Mouse (Mus musculus): ENCODE measurements at regions not wholly inside any gene's neighbourhood (a gene's known extent, or its start where the extent isn't known, plus 50 kb on each side); places are given as distances from the start of the nearest gene placed in this dataset.

- DNase-seq (ENCODE audit: low spot score in 2 of 2): no peak
Measured at GRCm38 (mm10) chr1:107908236-107909063, 318.6 kb downstream of the Serpinb8 start.

DNA sequence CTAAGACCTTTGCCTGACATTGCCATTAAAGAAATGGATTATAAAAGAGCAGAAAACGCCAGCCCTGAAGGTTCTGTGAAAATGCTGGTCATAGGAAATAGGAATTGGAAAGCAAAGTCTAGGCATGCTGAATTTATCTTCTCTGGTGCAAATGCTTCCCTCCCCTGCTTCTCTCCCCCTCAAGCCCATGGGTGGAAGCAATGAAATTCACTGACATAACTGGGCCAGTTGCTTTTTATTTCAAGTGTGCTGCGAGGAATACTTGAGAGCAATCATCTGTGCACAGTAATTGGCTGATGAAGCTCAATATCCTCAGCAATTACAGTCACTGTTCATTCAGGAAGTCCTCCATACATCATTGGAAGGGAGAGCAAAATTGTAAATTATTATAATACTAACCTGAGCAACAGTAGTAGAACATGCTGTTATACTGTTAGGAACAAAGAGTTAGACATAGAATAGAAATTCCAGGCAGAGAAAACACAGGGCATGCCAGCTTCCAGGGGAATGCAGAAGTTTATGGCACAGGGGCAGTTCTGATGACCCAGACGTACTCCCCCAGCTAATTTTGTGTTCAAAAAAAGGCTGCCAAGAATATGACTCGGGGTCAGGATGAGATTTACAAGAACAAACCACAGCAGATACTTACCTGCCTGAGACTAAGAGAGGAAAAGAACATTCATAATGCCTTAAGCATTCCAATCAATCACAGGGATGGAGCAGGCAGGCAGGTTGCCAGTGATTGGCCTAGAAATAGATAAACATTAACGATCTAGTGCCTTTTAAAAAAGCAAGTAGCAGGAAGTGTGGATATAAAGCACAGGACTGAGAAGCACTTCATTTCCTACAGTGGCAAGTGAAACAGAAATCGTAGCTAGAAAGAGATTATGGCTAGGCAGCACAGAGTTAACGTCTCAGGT is 325.1 kb downstream of the Serpinb8 start:
- DNase-seq (ENCODE audit: low spot score in 2 of 2): no peak

- no peak for DNase-seq (ENCODE audit: low spot score in 2 of 2)
Measured at GRCm38 (mm10) chr1:107917037-107917436, 327.2 kb downstream of the Serpinb8 start.

DNA sequence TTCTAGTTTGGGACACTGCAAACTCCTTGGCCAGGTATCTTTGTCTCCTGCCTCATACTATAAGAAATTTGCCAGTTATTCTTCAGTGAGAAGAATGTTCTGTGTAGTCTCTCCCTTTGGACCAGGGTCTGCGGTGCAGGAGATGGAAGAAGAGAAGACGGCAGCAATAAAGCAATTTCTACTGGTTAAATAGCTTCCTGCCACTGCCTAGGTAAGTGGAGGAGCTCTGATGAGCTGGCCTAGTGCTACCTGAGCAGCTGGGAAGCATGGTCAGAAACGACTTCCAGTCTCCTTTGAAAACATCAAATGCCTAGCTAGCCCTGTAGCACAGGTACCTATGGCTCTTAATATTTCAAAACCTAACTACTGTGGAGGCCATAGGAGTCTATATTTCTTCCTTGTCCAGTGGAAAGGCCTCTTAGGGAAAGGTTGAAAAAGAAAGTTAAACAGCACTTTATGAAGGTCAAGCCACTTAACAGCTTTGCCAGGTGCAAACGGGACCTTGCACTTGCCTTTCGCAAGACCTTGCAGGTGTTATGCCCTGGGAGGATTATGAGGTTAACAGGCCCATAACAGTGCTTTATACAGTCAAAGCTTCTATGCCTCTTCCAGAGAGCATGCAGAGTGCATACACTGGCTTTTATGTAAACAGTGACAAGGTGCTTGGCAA is 351.9 kb downstream of the Serpinb8 start:
- DNase-seq (ENCODE audit: low spot score in 2 of 2): no peak

DNA sequence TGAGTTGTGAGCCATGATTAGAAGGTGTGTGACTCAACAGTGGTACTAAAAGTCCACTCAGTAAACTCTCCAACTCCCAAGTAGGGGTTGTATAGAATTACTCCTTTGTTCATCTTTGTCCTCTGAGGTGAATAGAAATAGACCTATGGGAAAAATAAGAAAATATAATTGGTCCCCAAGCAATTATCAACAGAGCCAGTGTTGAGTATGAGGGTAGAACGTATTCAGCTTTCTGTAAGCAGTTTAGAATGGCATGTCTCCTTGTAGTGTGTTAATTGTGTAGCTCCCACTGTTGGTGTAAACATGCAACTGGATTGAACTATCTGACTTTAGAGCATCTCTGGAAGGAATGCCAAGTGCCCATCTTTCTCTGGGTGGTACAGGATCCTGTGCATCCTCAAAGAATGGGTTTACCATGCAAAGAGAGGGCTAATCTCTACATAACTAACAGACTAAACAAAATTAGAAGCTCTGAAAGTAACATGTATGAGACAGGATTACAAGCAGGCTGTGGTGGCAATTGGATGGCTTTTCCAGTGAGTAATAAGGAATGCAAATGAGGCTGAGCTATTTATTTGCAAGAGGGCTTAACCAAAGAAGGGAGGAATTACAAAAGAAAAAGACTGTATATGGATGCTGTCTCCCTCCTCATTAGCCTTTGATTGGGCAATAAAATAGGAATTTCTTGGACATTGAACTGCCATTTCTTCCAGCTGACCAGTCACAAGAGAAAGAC is 356.6 kb downstream of the Serpinb8 start:
- DNase-seq (ENCODE audit: low spot score in 2 of 2): no peak

DNA sequence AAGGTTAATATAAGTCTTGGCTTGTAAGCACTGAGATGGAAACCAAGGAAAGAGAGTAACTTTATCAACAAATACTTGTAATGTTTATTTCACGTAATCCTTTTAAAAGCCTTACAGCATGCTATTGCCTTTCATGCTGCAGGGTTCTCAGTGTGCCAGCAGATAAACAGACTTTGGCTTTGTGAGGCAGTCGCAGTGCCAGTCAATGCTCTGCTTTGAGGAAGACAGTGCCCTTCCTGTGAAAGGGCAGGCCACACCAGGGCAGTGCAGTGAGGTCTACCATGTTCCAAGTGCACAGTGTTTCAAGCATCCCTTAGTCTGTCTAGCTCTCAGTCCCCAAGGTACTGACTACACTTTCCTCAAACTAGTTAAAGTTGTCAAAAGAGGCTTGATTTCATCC is 360.6 kb downstream of the Serpinb8 start:
- DNase-seq (ENCODE audit: low spot score in 2 of 2): no peak

- no peak for DNase-seq (ENCODE audit: low spot score in 2 of 2)
Measured at GRCm38 (mm10) chr1:107961009-107961408, 371.2 kb downstream of the Serpinb8 start.

- DNase-seq (ENCODE audit: low spot score in 2 of 2): no peak
Measured at GRCm38 (mm10) chr1:107975626-107976335, 386.0 kb downstream of the Serpinb8 start.

DNA sequence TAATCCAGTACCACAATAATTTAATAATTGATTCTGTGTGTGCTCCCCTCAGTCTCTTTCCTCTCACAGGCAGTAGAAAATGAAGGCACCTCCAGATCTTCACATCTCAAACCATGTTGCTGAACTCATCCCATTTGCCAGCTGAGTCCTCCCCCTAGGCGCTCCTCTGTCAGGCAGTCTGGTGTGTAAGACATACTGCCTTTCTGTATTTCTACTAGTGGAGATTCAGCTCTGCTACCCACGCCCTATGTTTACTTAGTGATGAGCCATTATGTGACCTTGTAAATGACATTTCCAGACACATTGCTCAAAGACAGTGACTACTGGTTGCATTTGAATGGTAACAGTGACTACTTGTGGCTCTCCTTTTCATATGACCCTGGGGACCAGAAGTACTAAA is 387.9 kb downstream of the Serpinb8 start:
- no peak for DNase-seq (ENCODE audit: low spot score in 2 of 2)

GRCm38 (mm10) chr1:107978411-107978810 is 388.6 kb downstream of the Serpinb8 start:
- DNase-seq (ENCODE audit: low spot score in 2 of 2): no peak

- DNase-seq (ENCODE audit: low spot score in 2 of 2): no peak
Measured at GRCm38 (mm10) chr1:107985646-107986045, 395.8 kb downstream of the Serpinb8 start.

GRCm38 (mm10) chr1:107988076-107988475 is 398.3 kb downstream of the Serpinb8 start:
- no peak for DNase-seq (ENCODE audit: low spot score in 2 of 2)

GRCm38 (mm10) chr1:107993013-107993412 is 403.2 kb downstream of the Serpinb8 start:
- DNase-seq (ENCODE audit: low spot score in 2 of 2): no peak

- no peak for DNase-seq (ENCODE audit: low spot score in 2 of 2)
Measured at GRCm38 (mm10) chr1:108023721-108024353, 434.0 kb downstream of the Serpinb8 start.

DNA sequence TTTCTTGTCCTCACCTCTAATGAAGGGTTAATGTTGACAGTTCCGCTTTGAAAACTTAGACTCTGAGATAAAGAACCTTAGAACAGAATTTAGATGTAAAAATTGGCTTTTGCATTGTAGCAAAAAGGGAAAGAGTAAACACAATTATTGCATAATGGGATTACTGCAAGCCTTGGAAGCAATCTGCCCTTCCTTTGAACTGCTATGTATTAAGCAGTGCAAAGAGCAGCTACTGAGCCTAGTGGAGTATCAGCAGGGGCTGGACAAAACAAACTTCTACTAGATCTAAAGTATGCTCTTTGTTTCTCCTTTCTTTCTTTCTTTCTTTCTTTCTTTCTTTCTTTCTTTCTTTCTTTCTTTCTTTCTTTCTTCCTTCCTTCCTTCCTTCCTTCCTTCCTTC is 434.9 kb downstream of the Serpinb8 start:
- no peak for DNase-seq (ENCODE audit: low spot score in 2 of 2)

GRCm38 (mm10) chr1:108026461-108026860 is 436.7 kb downstream of the Serpinb8 start:
- no peak for DNase-seq (ENCODE audit: low spot score in 2 of 2)

- DNase-seq (ENCODE audit: low spot score in 2 of 2): no peak
Measured at GRCm38 (mm10) chr1:108046194-108046593, 456.4 kb downstream of the Serpinb8 start.

DNA sequence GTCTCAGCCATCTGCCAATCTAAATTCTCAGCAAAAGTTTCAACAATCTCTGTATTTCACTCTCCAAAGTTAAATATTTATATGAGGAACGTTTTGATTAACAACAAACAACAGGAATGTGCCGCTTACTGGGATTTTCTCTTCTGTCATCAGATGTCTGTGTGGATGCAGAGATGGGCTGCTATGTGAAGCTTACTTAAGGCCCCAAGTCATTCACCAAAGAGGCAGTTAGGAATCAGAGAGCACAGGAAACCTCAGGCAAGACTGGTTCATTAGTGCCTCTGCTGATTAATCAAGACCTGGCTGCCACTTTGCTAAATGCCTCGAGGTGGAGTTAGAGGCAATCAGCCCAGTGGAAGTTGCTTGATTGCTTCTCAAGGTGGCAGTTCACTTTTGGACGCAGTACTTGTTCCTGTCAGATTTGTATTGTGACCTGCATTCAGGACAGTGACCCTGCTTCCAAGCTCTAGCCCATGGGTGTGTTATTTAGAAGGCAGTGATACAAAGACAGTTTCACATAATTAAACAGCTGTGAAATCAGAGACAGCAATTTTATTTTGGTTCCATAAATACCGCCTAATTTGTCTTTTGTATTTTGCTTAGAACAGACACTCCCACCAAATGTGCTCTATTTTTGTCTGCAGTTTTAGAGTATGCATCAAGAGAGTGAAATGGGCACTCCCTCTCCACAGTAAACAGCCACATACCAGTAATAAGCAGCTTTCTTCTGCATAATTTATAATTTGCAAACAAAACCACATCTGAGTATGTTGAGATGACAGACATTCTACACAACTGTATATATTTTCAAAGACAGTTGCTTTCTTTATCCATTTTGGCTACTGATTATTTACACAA is 457.3 kb downstream of the Serpinb8 start:
- DNase-seq (ENCODE audit: low spot score in 2 of 2): no peak

GRCm38 (mm10) chr1:108094622-108095021 is 504.8 kb downstream of the Serpinb8 start:
- no peak for DNase-seq (ENCODE audit: low spot score in 2 of 2)

Measured in right cerebral cortex, postnatal 36 days (tissue).